Mouse (Mus musculus) natural killer cell, adult 2 months (primary cell): Measurements from ENCODE around the gene Gxylt1.
"Not testable (repeated sequence)": the region's sequence is repeated elsewhere in the genome, so short reads cannot be mapped to it uniquely, and the experiment has no call there.

Experiments used
- DNase-seq, 2 experiments: peaks; one replicate each; pipeline ENCODE4 v3.0.0; 2022; ENCODE audit warnings: low spot score in 2 of 2

The Gxylt1 gene

GRCm38 (mm10) chr15:93262818-93263217 lies 12.2 kb downstream of the Gxylt1 start:
- DNase-seq = no peak

GRCm38 (mm10) chr15:93262274-93262673 lies 12.7 kb downstream of the Gxylt1 start:
- no peak for DNase-seq

DNA sequence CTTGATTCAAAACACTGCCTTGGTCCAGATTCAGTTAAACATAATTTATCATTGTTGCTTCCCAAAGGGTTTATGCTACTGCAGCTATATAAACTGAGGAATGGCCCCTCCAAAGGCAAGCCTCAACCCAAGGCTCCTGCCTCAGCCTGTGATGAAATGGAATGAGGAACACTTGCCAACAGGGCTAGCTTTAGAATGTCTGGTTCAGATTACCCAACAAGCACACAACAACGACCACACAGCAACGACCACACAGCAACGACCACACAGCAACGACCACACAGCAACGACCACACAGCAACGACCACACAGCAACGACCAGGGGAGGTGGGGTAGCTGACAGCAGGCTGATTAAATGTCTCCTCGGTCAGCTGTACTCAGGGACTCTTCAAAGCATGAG lies 15.0 kb downstream of the Gxylt1 start:
- no peak for DNase-seq

GRCm38 (mm10) chr15:93255295-93255694 lies 19.7 kb downstream of the Gxylt1 start:
- no peak for DNase-seq

DNA sequence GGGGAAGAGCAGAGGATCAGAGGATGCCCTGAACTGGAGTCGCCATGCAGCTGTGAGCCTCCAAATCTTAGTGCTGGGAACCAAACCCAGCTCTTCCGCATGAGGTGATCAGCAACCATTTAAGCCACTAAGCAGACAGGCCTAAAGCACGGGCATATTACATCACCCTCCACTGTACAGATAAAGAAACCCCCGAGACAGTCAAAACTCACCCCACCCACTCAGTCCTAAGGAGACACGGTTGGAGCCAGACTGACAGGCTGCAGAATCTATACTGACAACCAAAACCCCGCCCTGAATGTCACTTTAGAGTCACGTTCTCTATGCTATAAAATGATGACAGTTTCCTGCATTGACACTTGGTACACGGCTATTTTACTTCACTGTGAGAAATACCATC lies 21.8 kb downstream of the Gxylt1 start:
- no peak for DNase-seq

- DNase-seq = no peak
These were observed 22.6 kb downstream of the Gxylt1 start for GRCm38 (mm10) chr15:93252396-93252795.

GRCm38 (mm10) chr15:93251553-93252250 lies 23.3 kb downstream of the Gxylt1 start:
- DNase-seq = peak in 1 of 2 experiments; percentile 21

- DNase-seq = no peak
These were observed 31.8 kb downstream of the Gxylt1 start for GRCm38 (mm10) chr15:93243202-93243601.

DNA sequence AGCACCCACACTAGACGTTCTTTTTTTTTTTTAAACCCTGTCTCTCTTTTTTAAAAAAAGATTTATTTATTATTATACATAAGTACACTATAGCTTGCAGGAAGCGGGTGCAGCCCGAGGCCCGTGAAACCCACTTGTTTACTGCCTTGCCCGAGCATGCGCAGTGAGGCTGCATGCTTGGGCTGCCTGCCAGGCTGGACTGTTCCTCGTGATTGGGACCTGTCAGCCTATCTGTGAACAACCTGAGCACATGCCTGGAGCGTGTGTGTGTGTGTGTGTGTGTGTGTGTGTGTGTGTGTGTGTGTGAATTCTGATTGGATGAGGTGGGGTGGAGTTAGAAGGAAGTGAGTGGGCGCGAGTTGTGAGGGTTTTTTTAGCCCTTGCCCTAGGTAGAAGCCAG lies 38.5 kb downstream of the Gxylt1 start:
- DNase-seq = not testable (repeated sequence)

- peak; percentile 68 to 84 for DNase-seq
These were observed 46.0 kb downstream of the Gxylt1 start for GRCm38 (mm10) chr15:93229028-93229427.

DNA sequence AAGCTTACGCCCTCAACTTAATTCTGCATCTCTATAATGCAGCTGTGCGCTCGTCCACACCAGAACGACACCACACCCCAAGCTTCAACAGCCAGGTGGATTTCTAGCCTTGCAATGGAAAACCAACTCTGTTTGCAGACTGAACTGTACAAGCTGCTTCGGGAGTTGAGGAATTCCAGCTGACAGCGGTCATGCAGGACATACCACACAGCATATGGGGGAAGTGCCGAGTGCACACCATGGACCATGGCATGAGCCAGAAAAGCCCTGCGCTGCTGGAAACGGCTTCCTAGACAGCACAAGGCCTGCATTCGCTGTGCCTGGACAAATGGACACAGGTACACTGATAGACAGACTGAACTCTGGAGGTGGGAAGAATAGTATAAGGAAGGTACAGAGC lies 46.6 kb downstream of the Gxylt1 start:
- no peak for DNase-seq

DNA sequence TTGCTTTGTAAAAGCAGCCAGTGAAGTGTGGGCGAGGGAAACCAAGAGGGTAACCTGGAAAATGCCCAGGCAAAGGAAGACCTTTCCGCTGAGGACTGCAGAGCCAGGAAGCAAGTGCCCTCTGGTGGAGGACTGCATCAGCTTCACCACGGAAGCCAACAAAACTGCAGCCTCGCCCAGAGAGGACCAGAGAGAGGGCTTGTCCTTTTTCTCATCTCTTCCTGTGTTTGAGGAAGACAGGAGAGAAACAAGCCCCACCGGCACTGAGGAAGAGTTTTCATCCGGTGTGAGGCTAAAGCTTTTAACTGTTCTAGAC lies 47.3 kb downstream of the Gxylt1 start:
- no peak for DNase-seq

- no peak for DNase-seq
These were observed 47.8 kb downstream of the Gxylt1 start for GRCm38 (mm10) chr15:93226930-93227763.

GRCm38 (mm10) chr15:93222475-93222874 lies 52.5 kb downstream of the Gxylt1 start:
- DNase-seq = no peak

DNA sequence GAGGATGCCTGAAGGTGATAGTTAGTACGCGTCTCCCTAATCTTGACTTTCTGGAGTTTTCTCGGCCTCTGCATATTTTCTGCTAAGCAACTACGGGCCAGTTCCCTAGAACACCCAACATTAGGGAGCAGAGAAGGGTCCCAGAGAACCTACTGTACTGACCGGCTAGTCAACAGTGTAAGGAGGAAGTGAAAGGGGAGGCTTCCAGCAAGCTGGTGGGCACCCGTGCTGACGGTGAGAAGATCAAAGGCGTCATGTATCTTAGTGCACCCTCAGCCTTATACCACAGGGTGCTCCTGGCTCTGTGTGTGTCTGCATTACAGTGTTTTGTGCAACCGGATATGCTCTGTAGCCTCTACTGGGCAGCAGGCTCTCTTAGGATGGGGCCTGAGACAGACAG lies 62.4 kb downstream of the Gxylt1 start:
- DNase-seq = no peak

- no peak for DNase-seq
These were observed 70.1 kb downstream of the Gxylt1 start for GRCm38 (mm10) chr15:93204861-93205260.

DNA sequence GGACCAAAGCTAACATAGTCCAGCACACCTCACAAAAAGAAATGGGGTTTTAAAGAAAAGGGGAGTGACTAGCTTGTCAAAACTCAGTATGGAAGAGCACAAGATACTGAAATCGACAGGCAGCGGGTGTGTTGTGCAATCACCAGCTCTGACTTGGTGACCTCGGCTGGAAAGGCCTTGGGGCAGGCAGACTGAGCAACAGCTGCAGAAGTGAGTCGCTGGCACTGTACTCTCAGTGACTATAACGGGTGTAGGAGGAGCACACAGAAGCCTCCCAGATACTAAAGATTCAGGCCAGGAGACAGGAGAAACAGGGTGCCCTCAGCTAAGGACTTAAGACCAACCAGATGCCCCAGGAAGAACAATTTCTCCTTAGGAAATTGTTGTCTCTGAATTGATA lies 73.0 kb downstream of the Gxylt1 start:
- DNase-seq = no peak

GRCm38 (mm10) chr15:93191387-93192145 lies 83.4 kb downstream of the Gxylt1 start:
- no peak for DNase-seq
